Mouse (Mus musculus): ENCODE measurements at regions not wholly inside any gene's neighbourhood (a gene's known extent, or its start where the extent isn't known, plus 50 kb on each side); places are given as distances from the start of the nearest gene placed in this dataset.

DNA sequence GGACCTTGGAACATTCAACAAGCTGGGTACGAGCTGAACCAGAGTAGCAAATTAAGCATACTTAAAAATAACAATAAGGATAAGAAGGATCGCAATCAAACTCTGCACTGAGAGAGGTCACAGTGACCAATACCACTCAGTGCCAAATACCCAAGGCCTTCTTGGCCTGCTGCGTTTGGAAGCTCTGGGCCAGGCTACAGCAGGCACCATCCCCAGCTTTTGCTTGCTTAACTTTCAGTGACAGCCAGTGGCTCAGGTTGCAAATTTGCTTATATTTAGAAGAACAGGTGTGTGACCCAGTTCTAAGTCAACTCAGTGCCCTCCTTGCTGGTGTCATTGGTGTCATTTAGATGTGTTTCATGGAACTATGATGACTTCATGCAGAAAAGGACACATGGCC lies 335.7 kb upstream of the Gm9747 start:
- H3K27ac ChIP-seq (ENCODE audit: insufficient read depth, low read length): no peak overlapping the region
- no peaks in the 10 kb centered on the region for H3K4me1 ChIP-seq (ENCODE audit: control insufficient read depth, insufficient read depth, low read length)
- H3K4me3 ChIP-seq (ENCODE audit: insufficient read depth, low read length): no peak overlapping the region
- no peak for TF ChIP-seq POLR2A (IDR thresholded peaks at IDR 0.05; ENCODE audit: extremely low read depth, insufficient read depth, low read length)
- no peak for TF ChIP-seq CTCF (IDR thresholded peaks at IDR 0.05; ENCODE audit: extremely low read depth, insufficient read depth, low read length)

DNA sequence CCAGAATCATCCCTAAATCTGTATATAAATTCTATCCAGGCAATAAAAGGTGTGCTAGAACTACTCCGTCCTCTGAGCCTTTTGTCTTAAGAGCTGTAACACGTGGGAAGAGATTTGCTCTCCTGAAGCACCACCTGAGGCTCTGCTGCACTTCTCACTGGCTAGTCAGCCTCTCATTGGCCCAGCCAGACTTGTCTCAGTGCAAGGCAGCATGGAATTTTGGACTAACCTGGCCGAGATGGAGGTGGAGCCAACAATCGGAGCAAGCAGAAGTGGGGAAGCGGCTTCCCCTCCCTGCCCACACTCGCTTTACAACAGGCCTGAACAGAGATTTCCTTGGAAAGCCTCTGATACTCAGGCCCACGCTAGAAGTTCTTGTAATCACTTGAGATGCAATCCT lies 332.1 kb upstream of the Gm9747 start:
- H3K4me3 ChIP-seq (ENCODE audit: insufficient read depth, low read length): no peak overlapping the region
- H3K4me1 ChIP-seq (ENCODE audit: control insufficient read depth, insufficient read depth, low read length): no peaks in the 10 kb centered on the region
- TF ChIP-seq POLR2A (IDR thresholded peaks at IDR 0.05; ENCODE audit: extremely low read depth, insufficient read depth, low read length): no peak
- TF ChIP-seq CTCF (IDR thresholded peaks at IDR 0.05; ENCODE audit: extremely low read depth, insufficient read depth, low read length): no peak
- H3K27ac ChIP-seq (ENCODE audit: insufficient read depth, low read length): no peak overlapping the region

DNA sequence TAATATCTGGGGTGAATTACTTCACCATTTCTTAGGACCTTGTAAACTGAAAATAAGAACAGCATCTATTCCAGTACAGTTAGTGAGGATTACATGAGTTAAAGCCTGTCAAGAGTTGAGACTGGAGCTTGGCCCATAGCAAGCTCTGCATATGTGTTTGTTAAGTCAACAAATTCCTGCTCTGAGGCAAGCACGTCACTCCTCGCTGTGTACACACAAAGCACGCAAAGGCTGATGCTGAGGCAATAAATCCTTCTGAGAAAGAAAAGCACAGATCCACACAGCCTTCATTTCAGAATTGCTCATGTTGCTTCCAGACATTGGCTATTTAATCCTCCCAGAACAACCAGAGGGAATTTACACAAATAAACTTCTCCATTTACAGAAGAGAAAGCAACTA lies 328.9 kb upstream of the Gm9747 start:
- TF ChIP-seq POLR2A (IDR thresholded peaks at IDR 0.05; ENCODE audit: extremely low read depth, insufficient read depth, low read length) (no peak), CTCF (IDR thresholded peaks at IDR 0.05; ENCODE audit: extremely low read depth, insufficient read depth, low read length) (no peak)
- Histone ChIP-seq H3K4me3 (ENCODE audit: insufficient read depth, low read length) (no peak overlapping the region), H3K27ac (ENCODE audit: insufficient read depth, low read length) (no peak overlapping the region), H3K4me1 (ENCODE audit: control insufficient read depth, insufficient read depth, low read length) (no peaks in the 10 kb centered on the region)

DNA sequence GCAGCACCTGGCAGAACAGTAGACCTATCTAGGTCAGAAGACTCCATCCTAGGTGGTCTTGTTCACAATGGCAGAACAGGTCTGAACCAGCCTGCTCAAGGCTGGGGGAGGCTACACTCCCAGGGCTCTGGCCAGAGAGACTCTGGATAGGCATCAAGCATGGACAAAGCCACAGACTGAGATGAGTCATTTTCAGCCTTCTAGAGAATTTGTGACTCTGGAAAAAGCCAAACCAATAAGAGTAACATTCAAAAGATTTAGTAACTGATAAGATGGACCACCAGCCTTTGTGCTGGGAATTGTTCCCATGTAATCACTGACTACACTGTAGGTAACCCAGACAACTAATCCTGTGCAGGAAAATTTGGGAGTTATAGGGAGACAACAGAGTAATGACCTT lies 320.3 kb upstream of the Gm9747 start:
- no peak for TF ChIP-seq CTCF (IDR thresholded peaks at IDR 0.05; ENCODE audit: extremely low read depth, insufficient read depth, low read length)
- no peak for TF ChIP-seq POLR2A (IDR thresholded peaks at IDR 0.05; ENCODE audit: extremely low read depth, insufficient read depth, low read length)
- Histone ChIP-seq H3K4me1 (ENCODE audit: control insufficient read depth, insufficient read depth, low read length) (no peaks in the 10 kb centered on the region), H3K4me3 (ENCODE audit: insufficient read depth, low read length) (no peak overlapping the region), H3K27ac (ENCODE audit: insufficient read depth, low read length) (no peak overlapping the region)

DNA sequence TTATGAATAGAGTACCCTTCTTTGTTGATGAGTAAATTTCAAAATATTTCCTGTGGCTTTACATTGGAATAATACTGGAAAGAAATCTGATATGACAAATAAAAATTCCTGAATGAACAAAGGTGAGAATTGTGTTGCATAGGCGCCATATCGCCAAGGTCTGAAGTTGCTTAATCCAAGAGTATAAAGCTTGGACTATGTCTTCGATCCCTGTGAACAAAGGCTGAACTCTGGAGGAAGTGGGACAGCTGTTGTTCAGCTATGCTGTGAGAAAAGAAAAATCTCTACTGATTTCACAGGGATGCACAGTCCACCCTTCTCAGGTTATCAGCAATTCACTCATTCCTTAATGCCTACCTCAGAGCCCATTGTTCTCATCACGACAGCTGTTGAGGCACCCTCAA lies 319.3 kb upstream of the Gm9747 start:
- H3K4me1 ChIP-seq (ENCODE audit: control insufficient read depth, insufficient read depth, low read length): no peaks in the 10 kb centered on the region
- no peak for TF ChIP-seq CTCF (IDR thresholded peaks at IDR 0.05; ENCODE audit: extremely low read depth, insufficient read depth, low read length)
- no peak for TF ChIP-seq POLR2A (IDR thresholded peaks at IDR 0.05; ENCODE audit: extremely low read depth, insufficient read depth, low read length)

DNA sequence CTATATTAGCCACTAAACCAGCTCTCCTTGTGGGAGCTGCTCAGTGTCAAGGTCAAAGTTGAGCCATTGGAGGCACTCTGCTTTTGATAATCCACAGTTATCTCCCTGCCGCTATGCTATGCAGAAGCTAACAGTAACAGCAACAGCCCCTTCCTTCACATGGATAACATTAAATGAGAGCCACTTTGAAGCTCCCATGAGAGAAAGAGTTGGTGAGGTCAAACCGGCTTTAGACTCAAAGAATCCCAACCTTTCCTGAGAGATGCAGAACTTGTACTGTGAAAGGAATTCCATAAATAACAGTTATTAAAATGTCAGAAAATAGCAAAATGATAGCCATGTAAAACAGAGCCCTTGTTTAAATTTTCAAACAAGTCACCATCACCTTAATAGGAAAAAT lies 316.1 kb upstream of the Gm9747 start:
- Histone ChIP-seq H3K27ac (ENCODE audit: insufficient read depth, low read length) (no peak overlapping the region), H3K4me1 (ENCODE audit: control insufficient read depth, insufficient read depth, low read length) (no peaks in the 10 kb centered on the region), H3K4me3 (ENCODE audit: insufficient read depth, low read length) (no peak overlapping the region)
- TF ChIP-seq CTCF (IDR thresholded peaks at IDR 0.05; ENCODE audit: extremely low read depth, insufficient read depth, low read length) (no peak), POLR2A (IDR thresholded peaks at IDR 0.05; ENCODE audit: extremely low read depth, insufficient read depth, low read length) (no peak)

More for the DNA sequence above, 319.3 kb upstream of the Gm9747 start:
- H3K27ac ChIP-seq (ENCODE audit: insufficient read depth, low read length): no peak overlapping the region
- no peak overlapping the region for H3K4me3 ChIP-seq (ENCODE audit: insufficient read depth, low read length)

DNA sequence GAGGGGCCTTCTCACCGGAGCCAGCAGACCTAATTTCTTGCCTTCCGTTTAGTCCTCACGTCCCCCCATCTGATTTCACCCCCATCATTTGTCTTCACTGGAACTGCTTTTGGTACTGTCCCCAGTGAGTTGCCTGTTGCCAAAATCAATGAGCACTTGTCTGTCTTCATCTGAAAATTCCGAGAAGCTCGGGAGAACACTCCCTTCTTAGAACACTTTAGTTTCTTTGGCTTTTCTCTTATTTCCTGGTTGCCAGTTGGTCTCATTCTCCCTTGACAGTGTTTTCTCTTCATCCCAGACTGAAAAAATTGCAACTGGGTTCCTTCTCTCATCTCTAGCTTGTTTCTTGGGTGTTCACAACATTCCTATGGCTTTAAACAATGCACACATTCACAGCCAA lies 305.2 kb upstream of the Gm9747 start:
- Histone ChIP-seq H3K4me3 (ENCODE audit: insufficient read depth, low read length) (no peak overlapping the region), H3K4me1 (ENCODE audit: control insufficient read depth, insufficient read depth, low read length) (no peaks in the 10 kb centered on the region)
- TF ChIP-seq CTCF (IDR thresholded peaks at IDR 0.05; ENCODE audit: extremely low read depth, insufficient read depth, low read length) (no peak), POLR2A (IDR thresholded peaks at IDR 0.05; ENCODE audit: extremely low read depth, insufficient read depth, low read length) (no peak)

DNA sequence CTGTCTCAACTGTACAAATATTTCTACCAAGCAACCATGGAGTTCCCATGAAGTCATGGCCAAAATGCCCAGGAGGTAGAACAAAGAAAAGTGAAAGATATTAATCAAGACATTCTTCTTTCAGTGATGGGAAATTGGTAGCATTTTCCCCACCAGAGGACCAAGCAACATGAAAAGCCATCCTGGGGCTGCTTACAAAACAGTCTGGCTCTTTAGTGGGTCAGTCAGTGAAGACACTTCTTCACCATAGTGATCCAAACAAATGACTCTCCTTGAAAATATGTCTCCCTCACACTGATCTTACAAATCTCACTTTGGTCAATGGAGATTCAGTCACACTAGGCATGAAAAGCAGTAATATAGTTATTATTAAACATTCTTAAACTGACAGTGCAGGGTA lies 299.8 kb upstream of the Gm9747 start:
- Histone ChIP-seq H3K4me3 (ENCODE audit: insufficient read depth, low read length) (no peak overlapping the region), H3K27ac (ENCODE audit: insufficient read depth, low read length) (no peak overlapping the region), H3K4me1 (ENCODE audit: control insufficient read depth, insufficient read depth, low read length) (no peaks in the 10 kb centered on the region)
- TF ChIP-seq POLR2A (IDR thresholded peaks at IDR 0.05; ENCODE audit: extremely low read depth, insufficient read depth, low read length) (no peak), CTCF (IDR thresholded peaks at IDR 0.05; ENCODE audit: extremely low read depth, insufficient read depth, low read length) (no peak)

More for the DNA sequence above, 305.2 kb upstream of the Gm9747 start:
- H3K27ac ChIP-seq (ENCODE audit: insufficient read depth, low read length): no peak overlapping the region

DNA sequence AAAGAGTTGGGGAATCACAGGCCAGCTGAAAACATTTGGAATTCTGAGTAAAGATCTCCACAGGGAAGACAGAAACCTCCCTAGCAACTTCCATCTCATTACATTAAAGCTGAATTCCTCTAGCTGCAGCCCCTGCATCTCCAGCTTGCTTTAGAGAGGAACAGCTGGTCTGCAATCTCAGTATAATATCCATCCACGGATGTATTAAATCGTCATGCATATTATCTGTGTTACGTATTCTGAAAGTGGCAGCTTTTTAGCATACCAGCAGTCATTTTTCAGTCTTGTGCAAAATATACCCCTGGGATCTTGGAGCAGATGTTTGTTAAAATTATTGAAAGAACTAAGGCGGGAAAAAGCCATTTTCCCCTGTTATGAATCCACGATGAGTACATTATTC lies 287.7 kb upstream of the Gm9747 start:
- Histone ChIP-seq H3K27ac (ENCODE audit: insufficient read depth, low read length) (no peak overlapping the region), H3K4me1 (ENCODE audit: control insufficient read depth, insufficient read depth, low read length) (no peaks in the 10 kb centered on the region), H3K4me3 (ENCODE audit: insufficient read depth, low read length) (no peak overlapping the region)
- TF ChIP-seq POLR2A (IDR thresholded peaks at IDR 0.05; ENCODE audit: extremely low read depth, insufficient read depth, low read length) (no peak), CTCF (IDR thresholded peaks at IDR 0.05; ENCODE audit: extremely low read depth, insufficient read depth, low read length) (no peak)

DNA sequence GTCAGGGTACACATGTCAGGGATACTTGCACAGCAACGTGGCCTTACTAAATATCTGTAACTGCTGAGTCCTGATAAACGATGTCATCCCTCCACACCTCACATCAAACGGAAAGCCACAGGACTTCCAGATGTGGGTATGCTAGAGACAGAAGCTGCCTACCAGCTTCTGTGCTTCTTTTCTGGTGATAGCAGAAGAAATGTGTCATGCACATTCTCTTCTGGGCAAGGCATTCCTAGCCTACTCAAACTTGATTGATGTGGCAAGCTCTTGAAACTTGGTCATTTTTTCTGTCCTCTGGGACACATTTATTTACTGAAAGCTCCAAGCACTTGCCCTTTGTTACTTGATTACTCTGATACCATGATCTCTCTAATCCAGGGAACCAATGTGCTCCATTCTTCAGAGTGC lies 282.8 kb upstream of the Gm9747 start:
- Histone ChIP-seq H3K4me1 (ENCODE audit: control insufficient read depth, insufficient read depth, low read length) (no peaks in the 10 kb centered on the region), H3K27ac (ENCODE audit: insufficient read depth, low read length) (no peak overlapping the region), H3K4me3 (ENCODE audit: insufficient read depth, low read length) (no peak overlapping the region)
- TF ChIP-seq CTCF (IDR thresholded peaks at IDR 0.05; ENCODE audit: extremely low read depth, insufficient read depth, low read length) (no peak), POLR2A (IDR thresholded peaks at IDR 0.05; ENCODE audit: extremely low read depth, insufficient read depth, low read length) (no peak)

DNA sequence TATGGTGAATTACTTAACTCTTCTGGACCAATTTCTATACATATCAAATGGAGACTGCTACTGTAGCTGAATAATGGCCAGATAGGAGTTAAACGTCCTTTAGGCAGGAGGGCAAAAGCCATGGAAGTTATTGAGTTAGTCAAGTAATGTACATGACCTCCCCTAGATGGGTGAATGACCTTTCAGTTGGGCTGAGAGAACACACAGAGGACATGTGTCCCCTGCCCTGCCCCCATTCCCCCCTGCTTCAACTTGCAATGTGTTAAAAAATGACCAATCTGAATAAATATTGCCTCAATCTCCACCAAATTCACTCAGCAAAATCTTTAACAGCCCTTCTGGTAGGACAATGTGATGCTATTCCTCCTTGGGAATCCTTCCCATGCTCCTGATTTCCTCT lies 282.1 kb upstream of the Gm9747 start:
- no peak for TF ChIP-seq CTCF (IDR thresholded peaks at IDR 0.05; ENCODE audit: extremely low read depth, insufficient read depth, low read length)
- no peaks in the 10 kb centered on the region for H3K4me1 ChIP-seq (ENCODE audit: control insufficient read depth, insufficient read depth, low read length)
- H3K27ac ChIP-seq (ENCODE audit: insufficient read depth, low read length): no peak overlapping the region
- no peak overlapping the region for H3K4me3 ChIP-seq (ENCODE audit: insufficient read depth, low read length)

All from cortical plate, adult 2 months (tissue).